Mouse (Mus musculus) CD4-positive, CD25-positive, alpha-beta regulatory T cell, adult 2 months (primary cell): Measurements from ENCODE around the gene Alg12.

Experiments
- DNase-seq: peaks from one replicate; pipeline ENCODE4 v3.0.0-alpha.2; 2012; ENCODE audit warnings: low read depth, low spot score

Alg12 gene

GRCm38 (mm10) chr15:88819026-88819905 is at the start of gene Alg12, which contains the start of gene Creld2:
Alg12 (minus strand) TSS chr15:88819318.
Creld2 (plus strand) TSS chr15:88819646.
- peak; percentile 99 for DNase-seq

- DNase-seq, result no peak
Observed at GRCm38 (mm10) chr15:88868024-88868742, 49.1 kb upstream of the Alg12 start.

- no peak for DNase-seq
Observed at GRCm38 (mm10) chr15:88867368-88868023, 48.4 kb upstream of the Alg12 start.

GRCm38 (mm10) chr15:88866934-88867356 is 47.8 kb upstream of the Alg12 start:
- DNase-seq, result no peak

DNA sequence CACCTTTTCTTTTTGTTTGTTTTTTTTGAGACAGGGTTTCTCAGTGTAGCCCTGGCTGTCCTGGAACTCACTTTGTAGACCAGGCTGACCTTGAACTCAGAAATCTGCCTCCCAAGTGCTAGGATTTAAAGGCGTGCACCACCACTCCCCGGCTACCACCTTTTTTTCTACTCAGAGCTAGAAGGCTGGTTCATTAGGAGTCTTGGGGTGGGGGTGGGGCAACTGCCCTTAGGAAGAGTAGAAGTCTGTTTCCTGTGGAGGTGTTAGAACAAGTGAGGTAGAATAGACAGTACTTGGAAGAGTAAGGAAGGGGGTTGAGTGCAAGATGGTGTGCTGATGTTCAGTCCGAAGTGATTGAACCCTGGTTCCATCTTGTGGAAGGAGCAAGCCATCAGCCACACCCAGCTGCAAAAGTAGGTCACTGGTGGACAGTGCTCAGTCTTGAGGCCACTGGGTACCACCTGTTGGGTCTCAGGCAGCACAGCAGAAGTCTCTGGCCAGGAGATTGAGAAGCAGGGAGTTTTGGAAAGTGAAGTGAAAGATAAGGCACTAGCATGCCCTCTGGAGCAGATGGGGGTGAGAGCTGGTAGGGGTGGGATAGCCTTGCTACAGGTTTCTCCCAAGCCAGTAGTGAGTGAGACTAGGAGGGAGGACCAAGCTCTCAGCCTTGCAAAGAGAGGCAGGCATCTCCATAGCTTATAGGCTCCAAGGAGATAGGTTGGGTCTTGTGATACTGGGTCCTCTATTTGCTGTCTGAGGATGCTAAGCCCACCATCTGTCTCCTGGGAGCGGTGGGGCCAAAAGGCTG is 47.0 kb upstream of the Alg12 start:
- no peak for DNase-seq

- DNase-seq, result no peak
Observed at GRCm38 (mm10) chr15:88865061-88865460, 45.9 kb upstream of the Alg12 start.

- no peak for DNase-seq
Observed at GRCm38 (mm10) chr15:88864270-88865030, 45.3 kb upstream of the Alg12 start.

GRCm38 (mm10) chr15:88863695-88864231 is 44.6 kb upstream of the Alg12 start:
- peak; percentile 89 for DNase-seq

- DNase-seq, result peak; percentile 68
Observed at GRCm38 (mm10) chr15:88862881-88863694, 44.0 kb upstream of the Alg12 start.

DNA sequence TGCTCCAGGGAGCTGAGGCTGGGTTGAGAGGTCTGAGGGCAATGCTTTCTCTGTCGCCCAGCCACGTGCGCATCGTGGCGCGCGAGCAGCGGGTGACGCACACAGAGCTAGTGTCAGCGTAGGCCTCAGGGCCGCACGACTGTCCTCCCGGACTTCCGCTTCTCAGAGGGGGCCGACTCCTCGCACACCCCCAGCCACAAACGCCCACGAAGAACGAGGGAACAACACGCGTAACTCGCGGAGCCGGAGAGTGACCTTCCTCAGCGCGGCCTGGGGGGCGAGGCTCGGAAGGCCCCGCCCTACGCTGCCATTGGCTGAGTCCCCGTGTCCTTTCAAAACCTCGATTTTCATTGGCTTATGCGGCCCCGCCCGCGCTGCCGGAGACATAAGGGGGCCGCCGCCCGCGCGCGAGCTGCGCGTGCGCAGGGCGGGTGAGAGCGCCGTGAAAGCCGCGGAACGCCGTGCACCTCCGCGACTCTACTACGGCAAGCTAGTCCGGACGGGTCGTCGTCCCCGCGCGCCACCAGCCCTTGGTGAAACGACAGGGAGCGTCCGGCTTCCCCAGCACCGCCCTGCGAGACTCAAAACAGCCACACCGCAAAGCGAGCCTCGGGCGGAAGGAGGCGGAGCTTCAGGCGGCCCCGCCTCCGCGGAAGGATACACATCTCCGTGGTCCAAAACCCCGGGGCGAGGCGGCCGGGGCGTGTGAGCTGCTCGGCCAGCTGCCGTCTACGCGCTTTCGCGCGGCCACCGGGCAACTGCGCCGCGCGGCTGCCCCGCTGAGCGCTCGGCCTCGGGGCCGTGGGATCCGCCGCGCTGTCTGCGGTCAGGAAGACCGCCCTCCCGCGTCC is 42.9 kb upstream of the Alg12 start, which contains the start of gene Pim3:
Pim3 (plus strand) TSS at position 415 of the 851 bp plus-strand sequence.
- peak; percentile 97 for DNase-seq

- DNase-seq, result peak; percentile 16
Observed at GRCm38 (mm10) chr15:88860781-88861180, 41.7 kb upstream of the Alg12 start.

- no peak for DNase-seq
Observed at GRCm38 (mm10) chr15:88859206-88859970, 40.3 kb upstream of the Alg12 start.

- no peak for DNase-seq
Observed at GRCm38 (mm10) chr15:88858707-88859106, 39.6 kb upstream of the Alg12 start.

GRCm38 (mm10) chr15:88858141-88858541 is 39.0 kb upstream of the Alg12 start:
- no peak for DNase-seq

DNA sequence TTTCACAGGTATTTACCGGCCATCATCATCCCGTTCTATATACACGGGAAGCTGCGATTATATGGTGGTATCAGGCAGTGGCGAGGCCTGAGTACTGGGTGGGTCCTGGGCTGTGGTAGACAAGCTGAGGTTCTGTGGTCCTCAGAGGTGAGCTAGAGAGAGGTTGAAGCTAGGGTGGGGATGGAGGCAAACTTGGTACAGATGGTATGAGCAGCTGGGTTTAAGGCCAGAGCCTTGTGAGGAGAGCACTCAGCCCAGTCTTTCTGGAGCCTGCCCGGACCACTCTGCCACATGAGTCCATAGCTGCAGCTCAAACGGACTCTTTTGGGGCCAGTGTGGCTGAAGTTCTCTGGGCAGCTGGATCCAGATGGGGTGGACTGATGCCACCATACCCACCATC is 38.2 kb upstream of the Alg12 start:
- DNase-seq, result no peak

DNA sequence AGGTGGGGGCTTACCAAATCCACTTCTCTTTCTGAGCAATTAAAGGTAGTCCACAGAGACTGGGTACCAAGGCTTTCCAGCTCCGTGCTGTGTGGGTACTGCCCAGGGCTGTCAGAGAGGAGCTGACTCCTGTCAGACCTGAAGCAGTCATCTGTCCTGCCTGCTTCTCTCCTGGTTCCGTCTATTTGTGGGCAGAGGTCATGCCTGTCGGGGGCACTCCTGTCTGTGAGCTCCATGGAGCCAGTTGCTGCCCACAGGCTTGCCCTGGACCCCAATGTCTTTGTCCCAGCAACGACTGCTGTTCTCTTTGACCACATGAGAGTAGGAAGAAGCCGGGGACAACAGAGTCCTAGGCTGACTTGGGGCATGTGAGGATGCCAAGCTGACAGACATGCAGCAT is 37.5 kb upstream of the Alg12 start:
- DNase-seq, result no peak

- no peak for DNase-seq
Observed at GRCm38 (mm10) chr15:88855896-88856417, 36.8 kb upstream of the Alg12 start.
